Mouse (Mus musculus): ENCODE data around the gene Mtfr1l.
"Not testable (repeated sequence)": the region's sequence is repeated elsewhere in the genome, so short reads cannot be mapped to it uniquely, and the experiment has no call there.

The Mtfr1l gene

GRCm38 (mm10) chr4:134516981-134517380, 18.2 kb downstream of the Mtfr1l start:
- DNase-seq (ENCODE audit: low read depth, low spot score): no peak

- no peak for DNase-seq (ENCODE audit: low read depth, low spot score)
These were observed 19.6 kb downstream of the Mtfr1l start for GRCm38 (mm10) chr4:134515614-134516013.

GRCm38 (mm10) chr4:134514309-134514930, 20.8 kb downstream of the Mtfr1l start:
- DNase-seq (ENCODE audit: low read depth, low spot score): no peak

- peak; percentile 61 for DNase-seq (ENCODE audit: low read depth, low spot score)
These were observed 22.4 kb downstream of the Mtfr1l start for GRCm38 (mm10) chr4:134512798-134513197.

GRCm38 (mm10) chr4:134511730-134512129, 23.5 kb downstream of the Mtfr1l start:
- DNase-seq (ENCODE audit: low read depth, low spot score): no peak

GRCm38 (mm10) chr4:134510845-134511411, 24.3 kb downstream of the Mtfr1l start, which contains the start of gene Aunip:
Gene Aunip, plus strand, starts transcription at chr4:134510999.
- DNase-seq (ENCODE audit: low read depth, low spot score): peak; percentile 93

- no peak for DNase-seq (ENCODE audit: low read depth, low spot score)
These were observed 24.8 kb downstream of the Mtfr1l start for GRCm38 (mm10) chr4:134510396-134510795.

- DNase-seq (ENCODE audit: low read depth, low spot score): no peak
These were observed 28.5 kb downstream of the Mtfr1l start for GRCm38 (mm10) chr4:134506713-134507112.

GRCm38 (mm10) chr4:134505966-134506594, 29.1 kb downstream of the Mtfr1l start:
- no peak for DNase-seq (ENCODE audit: low read depth, low spot score)

GRCm38 (mm10) chr4:134505303-134505789, 29.8 kb downstream of the Mtfr1l start:
- no peak for DNase-seq (ENCODE audit: low read depth, low spot score)

- no peak for DNase-seq (ENCODE audit: low read depth, low spot score)
These were observed 31.4 kb downstream of the Mtfr1l start for GRCm38 (mm10) chr4:134503686-134504357.

GRCm38 (mm10) chr4:134501095-134501494, 34.1 kb downstream of the Mtfr1l start:
- DNase-seq (ENCODE audit: low read depth, low spot score): no peak

GRCm38 (mm10) chr4:134498983-134499382, 36.2 kb downstream of the Mtfr1l start:
- DNase-seq (ENCODE audit: low read depth, low spot score): not testable (repeated sequence)

GRCm38 (mm10) chr4:134497986-134498731, 37.0 kb downstream of the Mtfr1l start:
- DNase-seq (ENCODE audit: low read depth, low spot score): no peak

GRCm38 (mm10) chr4:134497223-134497622, 38.0 kb downstream of the Mtfr1l start:
- DNase-seq (ENCODE audit: low read depth, low spot score): no peak

GRCm38 (mm10) chr4:134496595-134497210, 38.5 kb downstream of the Mtfr1l start, which contains the start of gene Paqr7:
Gene Paqr7, plus strand, starts transcription at chr4:134496697.
- DNase-seq (ENCODE audit: low read depth, low spot score): peak; percentile 61

GRCm38 (mm10) chr4:134495546-134495923, 39.7 kb downstream of the Mtfr1l start:
- DNase-seq (ENCODE audit: low read depth, low spot score): no peak

GRCm38 (mm10) chr4:134494780-134495545, 40.2 kb downstream of the Mtfr1l start:
- peak; percentile 89 for DNase-seq (ENCODE audit: low read depth, low spot score)

GRCm38 (mm10) chr4:134494161-134494560, 41.0 kb downstream of the Mtfr1l start:
- not testable (repeated sequence) for DNase-seq (ENCODE audit: low read depth, low spot score)

GRCm38 (mm10) chr4:134491716-134492115, 43.5 kb downstream of the Mtfr1l start:
- DNase-seq (ENCODE audit: low read depth, low spot score): no peak
